Comparison of ENCODE assay signal across 7 mouse cellular contexts in the genomic region with DNA sequence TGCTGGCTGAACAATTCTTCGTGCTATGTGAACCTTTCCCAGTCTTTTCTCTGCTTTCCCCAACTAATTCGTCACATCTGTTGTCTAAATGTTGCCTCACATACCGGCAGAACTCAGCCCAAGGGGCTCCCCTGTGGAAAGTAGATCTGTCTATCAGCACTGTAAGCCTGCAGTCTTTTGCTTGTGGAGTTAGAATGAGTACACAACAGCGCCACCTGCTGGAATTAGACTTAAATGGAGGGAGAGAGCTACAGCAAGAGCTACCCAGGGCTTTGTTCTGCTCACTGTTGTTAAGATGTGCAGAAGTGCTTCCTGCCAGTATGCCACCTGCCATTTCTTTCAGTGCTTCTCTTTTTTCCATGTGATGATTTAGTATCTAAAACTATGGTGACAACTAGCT.
DNase-seq lines count a peak whose midpoint lies in the region; ATAC-seq lines count a peak whose summit lies in the region.

No protein-coding gene starts in this region.

- H3K9me3 ChIP-seq in intestine, embryonic 16.5 days (ENCODE audit: control insufficient read depth, low read length) = no peaks in the 10 kb centered on the region
- no peaks in the 10 kb centered on the region for H3K9me3 ChIP-seq in midbrain, embryonic 13.5 days

- H3K4me3 ChIP-seq in intestine, embryonic 16.5 days (ENCODE audit: low read length) = no peak overlapping the region
- H3K4me3 ChIP-seq in midbrain, embryonic 13.5 days (replicated peaks) = no peak overlapping the region

- no peaks in the 10 kb centered on the region for H3K27me3 ChIP-seq in intestine, embryonic 16.5 days (replicated peaks; ENCODE audit: control insufficient read depth, insufficient read depth, low read length)
- no peaks in the 10 kb centered on the region for H3K27me3 ChIP-seq in midbrain, embryonic 13.5 days

- peak; percentile 73 for DNase-seq in WW6 (ENCODE audit: low read depth, low spot score)
- peak; percentile 69 for DNase-seq in cerebellum, adult 8-10 months
- DNase-seq in forelimb bud, embryonic 11.5 days (ENCODE audit: low read depth, low spot score) = peak; percentile 95
- DNase-seq in left cerebral cortex, postnatal 10 days (ENCODE audit: extremely low spot score in 1 of 2, low spot score in 2 of 2) = peak; percentile 84 to 88
- peak; percentile 21 to 69 for DNase-seq in spleen, postnatal 10 days (ENCODE audit: low spot score in 2 of 2)

- no peak overlapping the region for H3K4me2 ChIP-seq in intestine, embryonic 16.5 days (ENCODE audit: low read depth, low read length)
- H3K4me2 ChIP-seq in midbrain, embryonic 13.5 days (replicated peaks) = no peak overlapping the region

- no peaks in the 10 kb centered on the region for H3K4me1 ChIP-seq in intestine, embryonic 16.5 days (ENCODE audit: control insufficient read depth, insufficient read depth, low read length)
- H3K4me1 ChIP-seq in midbrain, embryonic 13.5 days (replicated peaks) = no peaks in the 10 kb centered on the region

- H3K27ac ChIP-seq in intestine, embryonic 16.5 days (ENCODE audit: low read length) = no peak overlapping the region
- H3K27ac ChIP-seq in midbrain, embryonic 13.5 days = no peak overlapping the region

- WGBS in intestine, embryonic 16.5 days = 16% methylated on average over 4 of the region's 4 CpGs
- 18% methylated on average over 4 of the region's 4 CpGs for WGBS in midbrain, embryonic 13.5 days

- H3K36me3 ChIP-seq in intestine, embryonic 16.5 days (ENCODE audit: control insufficient read depth, insufficient read depth, low read length) = no peaks in the 10 kb centered on the region
- H3K36me3 ChIP-seq in midbrain, embryonic 13.5 days = no peaks in the 10 kb centered on the region

- no peak overlapping the region for H3K9ac ChIP-seq in intestine, embryonic 16.5 days (ENCODE audit: low read depth, low read length)
- no peak overlapping the region for H3K9ac ChIP-seq in midbrain, embryonic 13.5 days (replicated peaks)

- peak; percentile 73; the same call in 1 of the 2 replicates for ATAC-seq in intestine, embryonic 16.5 days
- peak; percentile 91 for ATAC-seq in midbrain, embryonic 13.5 days

- intact Hi-C loops in left cerebral cortex, postnatal 10 days (cut with DNase I) = no loop called here

Comparison
In these comparisons a context has a peak if more than half of its experiments do, and no peak if none do; other contexts are left out.
1. DNase-seq: peak in every context shown above with its lines; median percentile 95 in forelimb bud, embryonic 11.5 days; 86 in left cerebral cortex, postnatal 10 days; 73 in WW6; 69 in cerebellum, adult 8-10 months; 45 in spleen, postnatal 10 days.